Mouse (Mus musculus): Measurements from ENCODE around the gene Rpl26. TPM values are rescaled to one million over a fixed set of nuclear protein-coding genes. Genes with fewer than 3 reads are reported as not detected.

Gene Rpl26
- polyA plus RNA-seq, 1 experiment = 3,701 TPM

Other genes starting within 250 kb of the Rpl26 start
- gene Myh10, start 210.0 kb upstream of the Rpl26 start, polyA plus RNA-seq (2012; rRNA removed) = 66.5 and 73.5 TPM in 2 replicates
- 68.6 and 78.7 TPM in 2 replicates for gene Ndel1, start 29.7 kb upstream of the Rpl26 start, polyA plus RNA-seq (2012; rRNA removed)
- gene Rnf222, start 13.0 kb upstream of the Rpl26 start, polyA plus RNA-seq (2012; rRNA removed) = 0.01 TPM in 1 of 2 replicates, not detected in the other
- not detected in 2 replicates for gene Odf4, start 25.5 kb downstream of the Rpl26 start, polyA plus RNA-seq (2012; rRNA removed)
- gene Arhgef15, start 55.9 kb downstream of the Rpl26 start, polyA plus RNA-seq (2012; rRNA removed) = 7.9 and 10.6 TPM in 2 replicates
- 27.3 and 32.4 TPM in 2 replicates for gene Slc25a35, start 66.5 kb downstream of the Rpl26 start, polyA plus RNA-seq (2012; rRNA removed)
- gene Rangrf, start 73.6 kb downstream of the Rpl26 start, polyA plus RNA-seq (2012; rRNA removed) = 31.8 and 39.0 TPM in 2 replicates
- gene Pfas, start 106.9 kb downstream of the Rpl26 start, polyA plus RNA-seq (2012; rRNA removed) = 9.3 and 11.1 TPM in 2 replicates
- gene Ctc1, start 114.3 kb downstream of the Rpl26 start, polyA plus RNA-seq (2012; rRNA removed) = 26.3 and 29.0 TPM in 2 replicates
- 3.6 and 4.1 TPM in 2 replicates for gene Aurkb, start 144.1 kb downstream of the Rpl26 start, polyA plus RNA-seq (2012; rRNA removed)
- gene Borcs6, start 158.1 kb downstream of the Rpl26 start, polyA plus RNA-seq (2012; rRNA removed) = 18.0 and 19.4 TPM in 2 replicates
- gene Tmem107, start 169.2 kb downstream of the Rpl26 start, polyA plus RNA-seq (2012; rRNA removed) = 17.9 and 25.8 TPM in 2 replicates
- gene Vamp2, start 186.9 kb downstream of the Rpl26 start, polyA plus RNA-seq (2012; rRNA removed) = 163 and 180 TPM in 2 replicates
- gene Per1, start 193.6 kb downstream of the Rpl26 start, polyA plus RNA-seq (2012; rRNA removed) = 26.8 and 28.5 TPM in 2 replicates
- 0.24 and 0.37 TPM in 2 replicates for gene Hes7, start 218.8 kb downstream of the Rpl26 start, polyA plus RNA-seq (2012; rRNA removed)
- 0.74 and 0.78 TPM in 2 replicates for gene 9130213A22Rik, start 221.0 kb downstream of the Rpl26 start, polyA plus RNA-seq (2012; rRNA removed)
- 4.2 and 5.4 TPM in 2 replicates for gene Aloxe3, start 224.3 kb downstream of the Rpl26 start, polyA plus RNA-seq (2012; rRNA removed)